Mouse (Mus musculus): ENCODE results near the gene Ndufaf2.

Ndufaf2 gene

DNA sequence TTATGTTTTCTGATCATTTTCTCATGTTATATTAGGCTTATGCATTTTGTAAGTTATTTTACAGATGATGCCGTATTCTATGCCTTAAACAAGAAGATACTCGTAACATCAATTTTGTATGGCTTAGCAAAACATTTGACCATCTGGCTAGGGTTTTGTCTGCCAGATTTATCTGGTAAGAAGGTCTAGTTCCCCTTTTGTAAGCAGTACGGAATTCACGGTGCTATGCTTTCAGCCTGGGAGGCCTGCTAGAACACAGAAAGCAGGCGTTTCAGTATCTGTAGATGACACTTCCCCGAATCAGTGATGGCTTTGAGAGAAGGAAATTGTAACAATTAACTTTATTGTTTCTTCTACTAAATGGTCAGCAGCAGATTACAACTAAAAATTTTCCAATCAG lies 80.9 kb downstream of the Ndufaf2 start:
- DNase-seq, result no peak

DNA sequence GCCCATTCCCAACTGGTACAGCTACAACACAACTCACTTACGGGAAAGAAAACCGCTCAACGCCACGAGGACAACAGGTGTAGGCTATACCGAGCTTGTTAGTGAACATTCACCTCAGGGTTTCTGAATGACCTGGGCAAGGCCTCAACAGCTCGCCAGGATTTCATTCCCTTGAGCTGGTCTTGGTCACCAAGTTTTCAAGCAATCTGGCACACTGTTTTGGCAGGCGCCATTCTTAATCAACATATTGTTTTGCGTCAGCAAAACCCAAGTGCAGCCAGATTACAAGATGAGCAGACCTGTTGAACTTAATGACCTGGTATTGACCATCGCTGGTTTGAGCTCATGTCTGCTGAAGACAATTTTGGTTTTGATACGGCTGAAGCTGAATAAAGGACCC lies 88.3 kb downstream of the Ndufaf2 start:
- DNase-seq, result no peak

DNA sequence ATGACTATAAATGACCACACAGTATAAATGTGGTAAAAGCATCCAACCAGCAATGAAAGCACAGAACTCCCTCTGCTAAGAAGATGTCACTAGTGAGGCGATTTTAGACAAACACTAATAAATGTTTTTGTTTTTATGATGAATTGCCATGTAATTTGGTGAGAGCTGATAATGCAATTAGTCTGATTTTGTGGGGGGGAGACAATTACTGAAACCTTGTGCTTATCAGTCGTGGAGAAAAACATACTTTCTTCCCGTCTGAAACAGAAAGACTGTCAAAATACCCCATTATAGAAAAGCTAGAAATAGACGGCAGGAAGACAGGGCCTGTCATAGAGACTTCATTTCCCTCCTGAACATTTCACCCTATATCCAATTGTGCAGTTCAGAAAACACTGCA lies 89.3 kb downstream of the Ndufaf2 start:
- DNase-seq, result no peak

DNA sequence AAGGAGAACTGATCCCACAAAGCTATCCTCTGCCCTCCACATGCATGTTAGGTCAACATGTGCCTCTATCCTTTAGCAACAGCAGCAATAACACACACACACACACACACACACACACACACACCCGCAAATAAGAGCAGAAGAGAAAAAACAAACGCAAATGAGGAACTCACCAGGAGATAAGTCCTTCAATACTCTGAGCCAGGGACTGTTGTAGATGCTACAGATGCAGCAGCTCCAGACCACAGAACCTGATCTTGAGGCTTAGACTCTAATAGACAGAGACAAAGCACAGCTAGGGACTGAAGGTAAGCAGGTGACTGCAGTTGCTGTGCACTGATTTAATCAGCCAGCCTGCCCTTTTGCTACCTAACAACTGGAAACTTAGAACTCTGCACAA lies 92.4 kb downstream of the Ndufaf2 start:
- no peak for DNase-seq

DNA sequence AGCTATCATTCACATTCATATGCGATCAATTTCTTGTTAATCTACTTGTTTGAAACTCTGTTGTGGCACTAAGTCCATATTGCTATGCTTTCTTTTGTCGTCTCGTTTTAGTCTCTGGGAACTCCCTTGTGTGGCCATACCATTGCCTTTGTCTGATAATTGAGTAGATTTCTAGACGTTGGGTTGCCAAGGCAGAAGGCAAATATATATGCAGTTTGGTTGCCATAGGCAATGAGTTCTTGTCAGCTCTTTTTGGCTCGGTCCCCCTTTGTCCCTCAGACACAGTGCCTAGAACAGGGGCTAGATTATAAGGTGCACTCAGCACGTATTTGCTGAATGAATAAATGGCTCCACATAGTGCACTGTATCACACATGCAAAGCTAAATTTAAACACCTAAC lies 94.1 kb downstream of the Ndufaf2 start:
- DNase-seq, result no peak

DNA sequence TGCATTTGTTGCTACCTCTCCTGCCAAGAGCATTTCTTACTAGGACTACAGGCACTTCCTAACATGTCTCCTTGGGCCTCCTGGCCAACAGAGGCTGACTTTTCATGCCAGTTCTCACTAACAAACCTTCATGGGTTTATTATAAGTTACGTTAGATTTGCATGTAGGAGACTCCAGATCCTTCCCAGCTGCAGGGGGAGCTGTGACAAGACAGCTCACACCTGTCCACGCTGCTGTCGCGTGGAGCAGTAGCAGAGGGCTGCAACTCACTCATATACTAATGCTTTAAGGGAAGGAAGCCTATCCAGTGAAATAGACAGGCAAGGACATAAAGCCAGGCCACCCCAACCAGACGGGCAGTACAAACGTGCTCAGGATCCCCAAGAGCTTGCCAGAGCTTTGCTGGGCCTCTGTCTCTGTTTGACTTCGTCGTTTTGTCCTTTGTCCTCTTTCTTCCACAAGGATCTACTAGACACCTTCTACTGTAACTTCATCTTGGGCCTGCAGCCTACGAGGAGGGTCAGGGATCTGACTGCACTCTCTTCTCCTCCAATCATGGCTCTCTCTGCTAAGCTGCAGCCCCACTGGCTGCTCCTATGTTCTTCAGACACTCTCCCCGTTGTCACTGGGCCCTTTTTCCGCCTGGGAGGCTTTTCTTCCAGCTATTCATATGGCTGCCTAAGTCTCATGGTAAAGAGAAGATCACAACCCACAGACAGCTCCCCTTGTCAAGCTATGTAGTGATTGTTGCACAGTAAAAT lies 94.9 kb downstream of the Ndufaf2 start:
- no peak for DNase-seq

DNA sequence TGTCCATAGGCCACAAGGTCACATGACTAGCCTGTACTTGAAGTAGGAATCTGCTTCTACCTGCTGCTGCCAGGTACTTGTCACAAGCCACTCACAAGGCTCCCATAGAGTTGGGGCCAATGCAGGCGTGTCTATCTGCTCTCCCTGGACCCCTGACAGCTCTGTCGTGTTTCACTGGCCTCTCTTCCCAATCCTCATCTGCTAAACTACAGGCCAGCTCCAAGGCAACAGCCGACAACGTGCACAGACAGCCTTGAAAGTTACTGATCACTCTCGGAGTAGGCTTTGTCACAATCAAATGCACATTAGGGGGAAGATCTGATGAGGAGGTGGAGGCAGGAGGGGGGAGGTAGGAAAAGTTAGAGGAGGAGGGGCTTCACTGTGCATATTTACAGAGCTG lies 95.5 kb downstream of the Ndufaf2 start:
- DNase-seq, result no peak

DNA sequence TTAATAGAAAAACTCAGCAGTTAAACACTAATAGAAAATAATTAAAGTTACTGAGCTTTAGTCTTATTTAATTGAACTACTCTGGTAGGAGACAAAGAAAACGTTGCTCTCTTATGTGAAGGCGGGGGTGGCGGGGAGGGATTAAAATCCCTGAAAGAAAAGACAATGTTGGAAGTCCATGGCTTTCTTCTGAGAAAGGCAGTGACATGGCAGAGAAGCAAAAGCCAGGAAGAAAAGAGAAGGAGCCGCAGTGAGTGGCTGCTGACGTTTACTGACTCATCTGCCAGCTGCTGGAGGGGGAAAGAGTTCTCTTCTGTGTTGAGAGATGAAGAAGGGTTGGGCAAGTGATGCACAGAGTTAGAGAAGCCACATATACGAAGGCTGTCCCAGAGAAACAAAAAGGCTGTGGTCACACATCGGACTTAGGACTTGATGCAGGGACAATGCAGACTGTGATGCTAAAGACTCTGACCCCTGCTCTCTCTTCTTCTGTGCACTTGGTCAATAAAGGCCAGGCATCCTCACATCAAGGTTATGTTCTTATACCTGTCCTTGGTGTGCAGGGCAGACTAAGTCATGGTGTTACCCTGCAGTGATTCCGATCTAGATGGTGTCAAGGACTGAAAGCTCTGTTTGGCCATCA lies 97.4 kb downstream of the Ndufaf2 start:
- no peak for DNase-seq

DNA sequence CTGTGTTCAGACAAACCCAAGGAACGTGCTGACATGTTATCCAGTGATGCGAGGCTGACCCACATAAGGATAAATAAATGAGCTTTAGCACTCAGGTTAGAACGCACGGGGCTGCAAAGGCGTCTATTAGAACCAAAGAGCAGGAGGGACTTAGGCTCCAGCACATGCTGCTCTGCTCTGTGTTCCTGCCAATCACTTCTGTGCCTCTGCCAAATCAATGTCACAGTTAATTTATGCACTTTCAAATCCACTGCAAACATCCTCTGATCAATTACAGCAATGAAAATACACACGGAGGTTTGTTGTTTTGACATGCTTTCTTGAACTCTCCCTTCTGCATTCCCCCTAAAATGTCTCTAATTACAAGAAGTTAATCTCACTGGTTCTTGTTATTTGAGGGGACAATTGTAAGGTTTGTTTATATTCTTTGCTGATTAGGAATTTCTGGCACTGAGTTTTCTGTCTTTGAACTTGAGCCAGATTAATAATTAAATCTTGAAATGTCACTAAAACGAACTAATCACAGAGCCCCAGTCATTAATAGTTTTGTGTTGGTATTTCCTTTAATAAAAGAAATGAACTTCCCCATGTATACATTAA lies 98.0 kb downstream of the Ndufaf2 start:
- DNase-seq, result peak; percentile 30 to 41

DNA sequence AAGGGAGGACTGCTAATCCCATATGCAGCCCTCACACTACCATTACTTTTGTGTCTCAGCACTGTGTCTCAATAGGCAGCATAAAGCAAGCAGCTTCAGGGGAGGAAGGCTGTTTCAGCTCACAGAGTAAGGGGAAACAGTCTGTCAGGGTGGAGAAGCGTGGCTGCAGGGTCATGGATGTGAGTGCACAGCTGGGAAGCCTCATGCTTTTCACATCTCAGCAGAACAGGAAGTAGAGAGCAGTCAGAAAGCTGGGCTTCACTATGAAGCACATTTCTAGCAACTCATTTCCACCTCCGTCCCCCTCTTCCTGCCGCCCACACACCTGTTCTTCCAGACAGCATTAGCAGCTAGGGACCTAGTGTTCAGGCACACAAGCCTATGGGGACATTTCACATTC lies 101.5 kb downstream of the Ndufaf2 start:
- DNase-seq, result no peak

DNA sequence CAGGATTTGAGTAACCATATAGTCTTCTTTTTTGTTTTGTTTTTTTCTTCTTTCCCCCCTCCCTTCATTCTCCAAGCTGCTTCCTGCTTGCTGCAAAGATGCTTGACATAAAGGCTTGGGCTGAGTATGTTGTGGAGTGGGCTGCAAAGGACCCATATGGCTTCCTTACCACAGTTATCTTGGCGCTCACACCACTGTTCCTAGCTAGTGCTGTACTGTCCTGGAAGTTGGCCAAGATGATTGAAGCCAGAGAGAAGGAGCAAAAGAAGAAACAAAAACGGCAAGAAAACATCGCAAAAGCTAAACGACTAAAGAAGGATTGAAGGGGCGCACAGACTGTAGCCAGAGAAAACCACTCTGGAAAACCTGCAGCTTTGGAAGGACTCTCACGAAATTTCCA lies 111.1 kb downstream of the Ndufaf2 start:
- DNase-seq, result no peak

DNA sequence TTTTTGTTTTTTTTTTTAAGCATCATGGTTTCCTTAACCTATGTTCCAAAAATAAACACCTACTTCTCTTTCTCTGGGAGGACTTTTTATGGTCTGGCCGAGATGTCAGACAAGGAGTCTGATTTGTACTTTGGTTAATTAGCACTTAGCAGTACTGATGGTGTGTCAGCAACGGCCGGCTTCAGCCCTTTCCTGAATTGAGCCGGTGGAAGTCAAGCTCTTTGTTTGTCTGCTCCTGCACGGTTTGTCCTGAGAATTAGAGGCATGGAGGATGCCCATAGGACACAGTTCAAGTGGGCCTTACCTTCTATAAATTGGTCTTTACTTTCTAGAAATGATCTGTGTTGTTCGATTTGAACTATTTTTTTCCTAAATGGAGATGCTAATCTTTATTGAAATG lies 111.5 kb downstream of the Ndufaf2 start:
- DNase-seq, result no peak

DNA sequence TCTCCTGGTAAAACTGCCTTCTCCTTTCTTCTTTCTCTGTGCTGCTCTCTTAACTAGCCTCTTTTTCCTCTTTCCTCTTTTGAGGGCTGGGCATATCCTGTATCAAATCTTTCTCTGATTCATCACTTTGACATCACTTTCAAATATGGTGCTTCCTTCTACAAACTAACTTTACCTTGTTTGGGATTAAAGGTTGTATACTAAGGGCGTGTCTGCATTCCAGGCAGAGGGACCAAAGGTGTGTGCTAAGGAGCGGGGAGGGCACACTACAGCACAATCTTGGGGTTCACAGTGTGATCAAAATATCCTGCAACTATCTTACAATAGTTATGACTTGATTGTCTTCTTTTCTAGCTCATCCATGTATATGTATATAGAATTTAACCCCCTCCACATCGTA lies 112.4 kb downstream of the Ndufaf2 start:
- DNase-seq, result no peak

DNA sequence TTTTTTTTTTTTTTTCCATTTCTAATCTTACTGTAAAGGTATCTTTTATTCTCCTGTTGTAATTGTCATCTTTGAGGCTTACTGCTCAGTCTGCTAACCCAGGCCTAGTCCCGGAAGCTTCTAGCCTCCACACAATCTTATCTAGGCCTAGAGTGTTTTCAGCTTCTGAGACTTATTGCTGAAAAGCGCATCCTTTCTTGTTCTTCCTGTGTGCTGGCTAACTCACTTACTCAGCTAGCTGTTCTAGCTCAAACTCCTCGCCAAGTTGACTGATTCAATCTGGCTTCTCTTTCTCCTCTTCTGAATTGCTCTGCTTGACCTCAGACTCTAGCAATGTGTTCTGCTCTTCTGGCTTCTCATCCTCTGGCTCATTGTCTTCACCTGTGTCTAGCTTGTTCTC lies 112.8 kb downstream of the Ndufaf2 start:
- no peak for DNase-seq

DNA sequence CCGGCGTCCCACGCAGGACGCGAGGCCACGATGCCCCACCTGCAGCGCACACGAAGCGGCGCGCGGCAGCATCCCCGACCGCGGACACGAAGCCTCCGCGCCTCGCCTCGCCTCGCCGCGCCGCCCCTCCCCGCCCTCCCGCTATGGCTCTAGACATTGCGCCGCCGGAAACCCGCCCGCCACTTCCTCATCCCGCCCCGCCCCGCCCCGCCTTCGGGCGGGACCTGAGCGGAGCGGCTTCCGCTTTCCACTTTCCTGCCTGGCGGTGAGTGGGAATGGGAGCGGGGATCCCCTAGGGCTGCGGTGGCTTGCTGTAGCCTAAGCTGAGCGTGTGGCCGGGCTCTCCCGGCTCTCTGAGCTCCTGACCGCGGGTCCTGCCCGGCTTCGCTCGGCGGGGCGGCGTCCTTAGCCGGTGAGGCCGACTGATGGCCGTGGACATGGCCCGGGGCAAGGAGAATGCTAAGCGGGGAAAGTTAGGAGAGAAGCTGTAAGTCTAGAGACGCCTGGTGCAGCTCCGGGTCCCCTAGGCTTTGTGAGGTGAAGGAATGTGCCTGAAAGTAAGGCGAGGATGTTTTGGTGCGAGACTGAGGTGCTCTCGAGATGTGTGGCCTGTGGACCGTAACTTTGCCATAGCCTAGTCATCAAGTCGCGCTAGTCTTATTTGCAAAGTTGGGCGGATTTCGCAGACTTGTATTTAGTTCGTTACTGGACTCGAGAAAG lies 114.0 kb downstream of the Ndufaf2 start, which contains the start of gene Smim15:
TSS of gene Smim15 (plus strand) at position 225 of the 720 bp plus-strand sequence.
- DNase-seq, result peak; percentile 88 to 89

DNA sequence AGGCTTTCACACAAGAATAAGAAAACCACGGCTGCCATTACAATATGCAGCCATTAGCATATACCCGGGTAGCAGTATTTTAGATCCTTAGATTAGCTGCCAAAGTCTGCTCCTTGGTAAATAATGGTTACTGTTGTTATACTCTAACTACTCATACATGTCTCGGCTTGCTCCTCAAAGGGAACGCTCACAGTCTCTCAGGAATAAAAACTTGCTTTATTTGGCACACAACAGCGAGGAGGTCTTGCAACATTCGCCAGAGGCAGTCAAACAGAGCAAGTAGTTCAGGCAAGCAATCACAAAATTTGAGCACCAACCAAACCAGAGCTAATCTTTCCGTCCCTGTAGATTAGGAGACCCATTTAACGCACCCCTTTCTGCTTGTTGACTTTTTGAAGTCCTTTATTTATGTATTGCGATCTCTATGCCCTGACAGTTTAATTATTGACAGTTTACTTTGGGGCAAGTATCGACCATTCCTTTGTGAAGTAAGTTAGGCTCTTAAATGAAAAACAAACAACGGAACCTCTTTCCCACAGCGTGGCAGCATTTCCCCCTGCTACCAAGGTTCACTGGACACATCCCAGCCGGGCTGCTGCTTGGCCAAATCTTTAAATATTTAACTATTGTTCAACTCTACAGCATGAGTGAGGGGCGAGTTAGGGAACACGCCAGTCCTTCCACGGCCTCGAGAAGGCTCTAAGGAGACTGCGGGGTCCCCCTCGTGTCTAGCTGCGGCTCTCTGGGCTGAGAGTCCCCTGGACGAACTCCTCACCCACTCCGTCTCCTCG lies 114.8 kb downstream of the Ndufaf2 start:
- peak; percentile 67 to 70 for DNase-seq

DNA sequence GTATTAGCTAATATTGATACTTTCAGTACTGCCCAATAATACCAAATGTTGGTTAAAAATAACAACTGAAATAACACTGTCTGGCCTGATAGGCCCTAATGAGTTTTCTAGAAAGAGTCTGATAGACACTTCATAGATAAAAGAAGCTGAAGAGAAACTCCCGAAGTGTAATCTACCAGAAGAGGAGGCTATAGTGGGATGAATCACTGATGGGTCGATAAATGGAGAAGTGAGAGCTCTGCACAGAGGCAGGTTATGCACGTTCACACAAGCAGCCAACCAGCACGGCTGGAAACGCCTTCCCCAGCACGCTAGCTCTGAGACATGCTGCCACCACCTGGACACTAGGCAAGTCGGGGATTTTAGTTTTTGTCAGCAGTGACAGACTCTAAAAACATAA lies 117.1 kb downstream of the Ndufaf2 start:
- DNase-seq, result peak; percentile 72 to 77

DNA sequence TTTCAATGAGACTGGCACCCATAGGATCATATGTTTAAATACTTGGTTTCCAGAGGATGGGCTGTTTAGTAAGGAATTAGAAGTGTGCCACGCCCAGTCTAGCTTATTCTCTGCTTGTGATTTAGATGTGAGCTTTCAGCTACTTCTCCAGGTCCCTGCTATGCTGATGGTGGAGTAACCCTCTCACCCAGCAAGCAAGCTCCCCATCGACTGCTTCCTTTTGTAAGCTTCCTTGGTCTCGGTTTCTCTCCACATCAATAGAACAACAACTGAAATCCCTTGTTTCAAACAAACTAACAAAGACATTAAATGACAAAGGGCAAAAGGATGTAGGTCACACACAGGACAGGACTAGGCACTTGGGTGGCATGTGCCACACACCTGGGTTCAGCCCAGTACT lies 118.0 kb downstream of the Ndufaf2 start:
- DNase-seq, result no peak

DNA sequence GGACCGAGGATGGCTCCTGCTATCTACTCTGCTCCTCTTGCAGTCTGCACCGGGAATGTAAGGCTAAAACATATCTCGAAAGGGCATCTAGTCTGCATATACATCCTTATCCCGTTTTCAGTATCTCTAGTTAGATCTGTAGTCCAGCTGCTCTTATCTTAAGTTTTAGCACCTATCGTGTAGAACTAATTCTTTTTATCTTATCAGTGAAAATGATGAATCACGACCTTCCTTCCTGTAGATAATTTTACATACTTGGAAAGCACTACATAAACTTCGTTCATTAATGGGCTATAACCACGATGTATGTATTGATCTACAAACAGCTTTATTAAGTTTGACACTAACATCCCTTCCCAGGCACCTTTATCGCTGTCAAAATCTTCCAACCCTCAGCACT lies 118.5 kb downstream of the Ndufaf2 start:
- no peak for DNase-seq

DNA sequence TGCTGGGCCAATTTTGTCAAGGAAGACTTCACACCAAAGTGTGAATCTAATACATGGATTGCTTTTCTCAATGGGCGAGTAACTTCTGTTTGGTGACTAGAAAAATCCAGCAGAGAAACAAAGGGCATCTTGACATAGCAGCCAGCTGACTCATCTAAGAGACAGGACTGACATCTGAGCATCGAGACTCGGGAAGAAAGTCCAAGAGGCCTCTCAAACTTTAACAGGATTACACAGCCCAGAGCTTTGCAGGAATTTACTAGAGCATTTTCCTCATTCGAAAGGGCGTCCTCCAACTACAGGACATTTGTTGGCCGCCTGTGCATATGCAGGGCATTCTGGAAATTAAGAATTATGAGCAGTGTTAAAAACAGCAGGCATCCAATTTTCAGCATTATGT lies 119.0 kb downstream of the Ndufaf2 start:
- DNase-seq, result peak; percentile 71 to 87

DNA sequence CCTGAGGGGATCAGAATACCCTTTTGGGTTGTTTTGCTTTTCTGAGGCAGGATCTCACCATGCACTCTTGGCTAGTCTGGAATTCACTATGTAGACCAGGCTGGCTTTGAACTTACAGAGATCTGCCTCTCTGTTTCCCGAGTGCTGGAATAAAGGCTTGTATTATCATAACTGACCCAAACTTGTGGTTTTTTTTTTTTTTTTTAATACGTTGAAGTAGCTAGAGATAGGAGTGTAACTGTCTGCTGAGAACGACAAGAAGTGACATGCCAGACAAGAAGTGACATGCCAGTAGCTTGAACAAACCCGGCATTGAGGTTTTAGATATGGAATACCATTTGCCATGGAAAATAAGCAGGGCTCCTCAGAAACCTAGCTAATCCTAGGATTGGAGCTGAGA lies 125.6 kb downstream of the Ndufaf2 start:
- no peak for DNase-seq

DNA sequence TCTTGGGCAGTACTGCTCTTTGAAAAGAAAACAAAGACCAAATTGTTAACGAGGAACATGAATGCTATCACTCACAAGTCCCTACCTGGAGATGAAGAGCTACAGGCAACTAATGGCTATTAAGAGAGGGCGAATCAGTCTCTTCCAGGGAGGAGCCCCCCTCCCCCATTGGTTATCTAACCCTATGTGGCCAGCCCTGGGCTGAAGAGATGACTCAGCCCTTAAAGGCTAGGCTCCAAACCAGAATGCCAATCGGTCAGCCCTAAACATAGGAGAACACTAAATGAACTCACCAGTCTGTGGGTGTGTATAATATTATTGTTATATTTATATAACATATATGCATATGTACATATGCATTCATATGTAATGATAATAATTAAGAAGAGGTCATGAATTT lies 132.6 kb downstream of the Ndufaf2 start:
- DNase-seq, result no peak

DNA sequence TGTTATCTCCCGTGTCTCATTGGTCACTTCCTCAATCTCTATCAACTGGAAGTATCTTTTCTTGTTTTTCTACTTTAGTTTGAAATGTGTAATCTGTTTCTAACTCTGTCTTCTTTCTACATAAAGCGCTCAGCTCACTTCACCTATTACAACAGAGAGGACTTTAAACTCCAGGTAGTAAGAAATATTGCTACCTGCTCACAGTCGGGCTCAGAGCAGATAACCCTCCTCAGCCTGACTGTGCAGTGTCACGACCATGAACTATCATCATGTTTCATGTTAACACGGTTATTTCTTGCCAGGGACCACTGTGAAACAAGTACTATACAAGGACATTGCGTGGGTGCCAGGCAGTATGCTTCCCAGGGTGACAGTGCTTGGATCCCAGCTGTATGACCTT lies 141.1 kb downstream of the Ndufaf2 start:
- no peak for DNase-seq
